Mouse (Mus musculus) CD4-positive, CD25-positive, alpha-beta regulatory T cell, adult 4 months (primary cell): Measurements from ENCODE around the gene Olfr1310. TPM values are rescaled to one million over a fixed set of nuclear protein-coding genes. Genes with fewer than 3 reads are reported as not detected.
"Not testable (repeated sequence)": the region's sequence is repeated elsewhere in the genome, so short reads cannot be mapped to it uniquely, and the experiment has no call there.

Experiments
- ATAC-seq: one replicate; pipeline ENCODE4 v1.8.0; 2017
- polyA plus RNA-seq, 2 experiments: library from polyadenylated mRNA; unstranded; fragments of 100-300 nt; shearing (Covaris generic); gene quantifications; one replicate each; pipeline ENCODE4 v1.2.1; 2017

The Olfr1310 gene
- not detected for polyA plus RNA-seq

DNA sequence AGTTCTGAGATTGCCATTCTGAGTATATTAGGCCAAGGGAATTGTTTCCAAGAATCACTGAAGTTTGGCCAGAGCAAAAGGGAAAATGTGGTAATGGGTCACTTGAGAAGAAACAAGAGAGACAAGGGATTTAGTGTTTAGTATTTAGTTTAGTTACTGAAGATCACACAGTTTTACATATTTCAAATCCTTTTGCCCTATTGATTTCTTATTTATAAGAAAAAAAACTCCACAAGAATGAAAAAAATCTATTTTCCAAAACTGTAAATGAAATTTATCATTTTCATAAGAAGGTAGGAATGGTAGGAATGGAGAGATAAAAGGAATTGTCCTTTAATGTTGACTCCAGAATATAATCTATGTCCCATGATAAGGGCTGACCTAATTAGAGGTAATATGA is at the start of gene Olfr1310:
Gene Olfr1310, minus strand, starts transcription at position 101 of the 400 bp plus-strand sequence.
- ATAC-seq = no peak

DNA sequence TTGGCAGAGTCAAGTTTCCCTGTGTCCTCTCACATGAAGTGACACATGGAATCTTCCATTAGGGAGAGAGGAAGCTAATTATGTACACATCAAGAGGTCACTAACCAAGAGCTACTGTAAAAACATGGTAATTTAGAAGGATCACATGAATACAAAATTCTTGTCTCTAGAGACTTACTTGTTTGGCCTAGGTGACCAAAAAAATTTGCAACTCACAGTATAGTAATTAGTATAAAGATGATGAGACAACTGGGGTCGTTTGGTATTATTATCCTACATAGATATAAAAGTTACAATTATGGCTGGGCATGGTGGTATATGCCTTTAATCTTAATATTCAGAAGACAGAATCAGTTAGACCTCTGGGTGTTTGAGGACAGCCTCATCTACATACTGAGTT is 37.6 kb upstream of the Olfr1310 start, which contains the start of gene Olfr1312:
Gene Olfr1312, minus strand, starts transcription at position 101 of the 400 bp plus-strand sequence.
- no peak for ATAC-seq

DNA sequence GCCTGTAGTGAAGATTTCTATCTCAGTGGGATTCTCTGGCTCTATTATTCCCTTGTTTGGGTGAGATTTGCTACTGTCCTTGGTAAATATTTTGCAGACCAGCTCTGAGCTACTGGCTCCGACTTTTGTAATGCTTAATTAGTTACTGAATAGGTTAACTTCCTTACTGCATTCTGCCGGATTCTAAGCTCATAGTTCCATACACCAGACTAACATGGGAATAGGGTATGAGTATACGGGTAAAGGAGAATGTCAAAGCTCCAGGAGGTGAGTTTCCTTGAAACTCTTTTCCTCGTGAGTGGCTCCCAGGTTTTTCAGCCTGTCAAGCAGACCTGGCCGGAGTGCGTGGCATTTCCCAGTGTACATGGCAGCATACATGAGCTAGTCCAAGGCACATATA is 14.5 kb upstream of the Olfr1310 start:
- ATAC-seq = not testable (repeated sequence)

DNA sequence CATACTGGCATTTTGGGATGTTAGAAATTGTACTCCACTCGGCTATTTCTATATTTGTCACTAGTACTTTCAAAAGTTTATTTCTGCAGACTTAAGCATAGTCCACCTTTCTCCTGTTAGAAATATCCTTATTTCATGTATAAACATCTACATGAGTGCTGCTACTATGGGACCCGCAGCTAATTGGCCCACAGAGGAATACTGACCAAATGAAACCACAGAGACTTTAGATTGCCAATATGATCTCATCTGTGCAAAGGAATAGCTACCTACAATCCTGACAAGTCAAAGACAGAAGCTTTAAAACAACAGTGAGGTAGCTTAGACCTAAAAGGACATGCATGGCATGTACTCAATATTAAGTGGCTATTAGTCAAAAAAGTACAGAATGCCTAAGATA is 11.8 kb upstream of the Olfr1310 start, which contains the start of gene Olfr1311:
Gene Olfr1311, minus strand, starts transcription at position 101 of the 400 bp plus-strand sequence.
- no peak for ATAC-seq

DNA sequence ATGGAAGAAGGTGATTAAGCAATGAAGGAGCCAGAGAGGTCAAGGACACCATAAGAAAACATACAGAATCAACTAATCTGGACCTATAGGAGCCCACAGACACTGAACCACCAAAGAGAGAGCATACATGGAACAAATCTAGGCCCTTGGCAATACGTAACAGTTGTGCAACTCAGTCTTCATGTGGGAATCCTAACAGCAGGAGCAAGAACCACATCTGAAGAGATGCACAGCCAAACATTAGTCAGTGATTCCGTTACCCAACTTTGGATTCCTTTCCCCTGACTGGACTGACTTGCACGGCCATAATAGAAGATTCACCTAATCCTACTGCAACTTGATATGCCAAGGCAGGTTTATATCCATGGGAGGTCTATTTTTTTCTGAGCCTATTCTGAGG is 2.4 kb upstream of the Olfr1310 start:
- no peak for ATAC-seq

DNA sequence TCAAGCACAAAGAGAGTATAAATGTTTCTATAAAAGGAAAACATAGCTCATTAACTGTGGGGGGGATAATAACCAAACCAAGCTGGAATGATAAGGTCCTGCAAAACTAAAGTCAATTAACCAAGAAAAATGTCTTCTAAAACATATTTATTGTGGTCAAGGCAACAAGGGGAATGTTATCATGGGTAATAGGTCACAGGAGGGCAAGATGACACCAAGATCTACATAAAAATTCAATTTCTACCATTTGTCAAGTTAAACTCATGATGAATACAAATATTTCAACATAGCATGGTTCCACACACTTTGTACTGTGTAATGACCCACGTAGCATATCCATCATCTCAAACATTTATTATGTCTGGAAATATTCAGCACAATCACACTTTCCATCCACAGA is 22.3 kb downstream of the Olfr1310 start, which contains the start of gene Olfr1309:
Gene Olfr1309, minus strand, starts transcription at position 101 of the 400 bp plus-strand sequence.
- ATAC-seq = no peak

DNA sequence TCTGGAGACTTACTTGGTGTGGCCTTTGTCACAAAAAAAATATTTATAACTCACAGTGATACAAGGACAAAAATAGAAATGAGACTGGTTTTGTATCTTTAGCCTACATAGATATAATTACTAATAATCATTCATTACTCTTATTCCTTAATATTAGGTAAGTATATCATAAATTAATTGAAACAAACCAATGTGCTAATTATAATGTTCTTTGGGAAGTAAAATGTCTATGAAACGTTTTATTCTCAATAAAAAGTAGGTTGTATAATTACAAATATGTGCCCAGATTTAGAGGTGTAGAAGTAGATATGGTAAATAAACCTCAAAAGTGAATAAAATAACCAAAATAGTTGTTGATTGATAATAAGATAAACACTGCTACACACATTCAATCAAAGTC is 47.7 kb downstream of the Olfr1310 start, which contains the start of gene Olfr1308:
Gene Olfr1308, minus strand, starts transcription at position 101 of the 400 bp plus-strand sequence.
- no peak for ATAC-seq

Other genes with a start within 250 kb of the Olfr1310 start
- not detected for gene Olfr1302, start 235.3 kb downstream of the Olfr1310 start, polyA plus RNA-seq
- gene Olfr1303, start 192.4 kb downstream of the Olfr1310 start, polyA plus RNA-seq = not detected
- gene Olfr1305, start 135.6 kb downstream of the Olfr1310 start, polyA plus RNA-seq = not detected
- not detected for gene Olfr1306, start 96.4 kb downstream of the Olfr1310 start, polyA plus RNA-seq
- under 1 TPM; 0.04 to 0.09 TPM for gene Olfr1307, start 63.3 kb downstream of the Olfr1310 start, polyA plus RNA-seq
- gene Olfr1308, start 47.8 kb downstream of the Olfr1310 start, polyA plus RNA-seq = not detected
- gene Olfr1309, start 22.4 kb downstream of the Olfr1310 start, polyA plus RNA-seq = not detected
- not detected for gene Olfr1311, start 11.7 kb upstream of the Olfr1310 start, polyA plus RNA-seq
- under 1 TPM in 1 of 2 experiments, not detected in 1; 0.08 TPM for gene Olfr1312, start 37.5 kb upstream of the Olfr1310 start, polyA plus RNA-seq
- gene Olfr1313, start 65.1 kb upstream of the Olfr1310 start, polyA plus RNA-seq = not detected
- gene Olfr1314, start 84.1 kb upstream of the Olfr1310 start, polyA plus RNA-seq = not detected
- gene Olfr1315-ps1, start 102.7 kb upstream of the Olfr1310 start, polyA plus RNA-seq = not detected
- gene Olfr1316, start 122.3 kb upstream of the Olfr1310 start, polyA plus RNA-seq = not detected
- gene Olfr1317, start 127.6 kb upstream of the Olfr1310 start, polyA plus RNA-seq = not detected
- gene Olfr1318, start 141.5 kb upstream of the Olfr1310 start, polyA plus RNA-seq = not detected
- gene Lpcat4, start 226.8 kb upstream of the Olfr1310 start, polyA plus RNA-seq = 10 to 100 TPM; 23.6 to 39.7 TPM
- gene Nutm1, start 246.6 kb upstream of the Olfr1310 start, polyA plus RNA-seq = not detected
- 100 to 1,000 TPM; 153 to 229 TPM for gene Nop10, start 249.2 kb upstream of the Olfr1310 start, polyA plus RNA-seq